Mouse (Mus musculus) kidney, embryonic 14.5 days (tissue): ENCODE results near the gene Aqp6. TPM values are rescaled to one million over a fixed set of nuclear protein-coding genes. Genes with fewer than 3 reads are reported as not detected.

Experiments used
- ATAC-seq: fragments of 200-750 bp; cut with Nextera tagmentation; 2 replicates; pipeline ENCODE4 v1.8.0; 2017; ENCODE audit warnings: moderate number of reproducible peaks, mild to moderate bottlenecking, moderate TSS enrichment, moderate library complexity; ENCODE audit not compliant: low FRiP score, low TSS enrichment
- H3K27ac ChIP-seq: fragments of 300-500 bp; sonication (generic); 2 replicates; pipeline ENCODE4 v1.5.1; 2014; ENCODE audit warnings: low read depth, mild to moderate bottlenecking, low read length, moderate library complexity, mixed read lengths
- H3K27me3 ChIP-seq: fragments of 300-500 bp; sonication (generic); 2 replicates; pipeline ENCODE4 v1.6.1; 2014; ENCODE audit warnings: mild to moderate bottlenecking, low read length; ENCODE audit not compliant: control insufficient read depth, insufficient read depth
- H3K36me3 ChIP-seq: fragments of 300-500 bp; sonication (generic); 2 replicates; pipeline ENCODE4 v1.6.1; 2014; ENCODE audit warnings: low read length, mixed read lengths; ENCODE audit not compliant: control insufficient read depth, insufficient read depth
- H3K4me1 ChIP-seq: fragments of 300-500 bp; sonication (generic); 2 replicates; pipeline ENCODE4 v1.6.1; 2014; ENCODE audit warnings: low read length, mixed read lengths; ENCODE audit not compliant: control insufficient read depth, insufficient read depth
- H3K4me2 ChIP-seq: fragments of 300-500 bp; sonication (generic); replicated peaks from 2 replicates; pipeline ENCODE4 v1.6.1; 2014; ENCODE audit warnings: low read depth, mild to moderate bottlenecking, low read length
- H3K4me3 ChIP-seq: fragments of 300-500 bp; sonication (generic); 2 replicates; pipeline ENCODE4 v1.5.1; 2014; ENCODE audit warnings: mild to moderate bottlenecking, low read length
- H3K9ac ChIP-seq: fragments of 300-500 bp; sonication (generic); 2 replicates; pipeline ENCODE4 v1.6.1; 2014; ENCODE audit warnings: low read depth, mild to moderate bottlenecking, low read length, moderate library complexity
- H3K9me3 ChIP-seq: fragments of 300-500 bp; sonication (generic); 2 replicates; pipeline ENCODE4 v1.6.1; 2016; ENCODE audit warnings: low read length; ENCODE audit not compliant: control insufficient read depth
- WGBS: fragments of 180-500 bp; shearing (Covaris S2); extraction: QIAGEN DNeasy Blood & Tissue Kit; methylation state at CpG from one replicate; pipeline ENCODE4 v1.1.7; 2014; 5-methylcytosine and 5-hydroxymethylcytosine counted together
- polyA plus RNA-seq: library from polyadenylated mRNA; unstranded; fragments of >200 nt; fragmentation: Nextera tagmentation; extraction: Ambion mirVana; gene quantifications from 2 replicates; pipeline ENCODE4 v1.2.1, GENCODE M21; 2014

Aqp6 gene
- polyA plus RNA-seq, 1 experiment from 2014 or later: not detected

DNA sequence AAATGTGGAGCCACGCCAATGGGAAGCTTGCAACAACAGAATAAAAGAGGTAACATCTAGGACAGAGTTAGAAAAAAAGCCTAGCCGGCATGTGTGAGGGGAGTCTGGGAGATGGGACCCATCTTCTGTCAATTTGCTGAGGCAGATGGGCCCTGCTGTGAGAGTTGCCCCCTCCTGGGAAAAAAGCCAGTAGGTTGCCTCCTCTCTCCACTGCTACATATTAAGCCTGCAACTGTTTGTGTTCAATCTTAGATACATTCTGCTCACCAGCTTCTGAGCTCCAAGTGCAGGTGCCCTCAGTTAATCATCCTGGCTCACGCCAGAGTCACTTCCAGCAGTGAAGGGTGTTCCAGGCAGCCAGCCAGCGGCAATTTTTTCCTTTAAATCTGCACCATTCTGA is 18.6 kb downstream of the Aqp6 start:
- 83% methylated on average over 4 of the region's 4 CpGs for WGBS
- H3K27ac ChIP-seq: no peak overlapping the region

DNA sequence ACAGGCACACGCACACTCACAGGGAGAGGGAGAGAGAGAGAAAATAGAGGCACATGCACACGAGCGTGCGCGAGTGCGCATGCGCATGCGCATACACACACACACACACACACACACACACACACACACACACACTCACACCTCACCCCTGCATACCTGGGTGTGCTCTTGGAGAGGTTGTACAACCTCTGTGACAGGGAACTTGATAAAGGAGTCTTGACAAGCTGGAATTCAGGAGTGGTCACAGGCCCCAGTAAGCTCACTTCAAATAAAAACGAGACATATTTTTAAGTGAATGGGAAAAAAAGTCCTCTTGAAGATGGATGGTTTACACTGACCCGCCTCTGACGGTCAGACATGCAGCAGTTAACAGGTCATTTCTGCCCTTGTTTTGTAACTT is 20.9 kb downstream of the Aqp6 start:
- Histone ChIP-seq H3K27me3 (no peaks in the 10 kb centered on the region), H3K36me3 (peaks cover 65% of the 10 kb centered on the region)

More for the DNA sequence above, 18.6 kb downstream of the Aqp6 start:
- no peak overlapping the region for H3K9ac ChIP-seq
- H3K9me3 ChIP-seq: no peaks in the 10 kb centered on the region
- no peak overlapping the region for H3K4me3 ChIP-seq
- H3K27me3 ChIP-seq: no peaks in the 10 kb centered on the region
- peaks cover 43% of the 10 kb centered on the region for H3K36me3 ChIP-seq
- peaks cover 5% of the 10 kb centered on the region; the same call in 1 of the 2 replicates for H3K4me1 ChIP-seq
- H3K4me2 ChIP-seq: no peak overlapping the region
- ATAC-seq: no peak

DNA sequence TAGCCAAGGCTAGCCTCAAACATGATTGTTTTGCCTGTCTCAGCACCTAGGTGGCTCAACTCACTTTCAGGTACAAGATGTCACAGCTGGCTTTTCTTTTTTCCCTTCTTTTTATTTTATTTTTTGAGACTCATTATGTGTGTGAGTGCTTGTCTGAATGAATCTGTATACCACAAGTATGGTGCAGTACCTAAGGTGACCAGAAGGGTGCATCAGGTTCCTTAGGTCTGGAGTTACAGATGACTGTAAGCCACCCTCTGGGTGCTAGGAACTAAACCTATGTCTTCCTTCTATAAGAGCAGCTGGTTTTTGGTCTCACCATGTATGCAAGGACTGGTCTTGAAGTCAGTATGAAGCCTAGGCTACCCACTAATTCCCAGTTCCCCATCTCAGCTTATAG is 30.4 kb downstream of the Aqp6 start:
- H3K27me3 ChIP-seq: no peaks in the 10 kb centered on the region
- H3K9ac ChIP-seq: no peak overlapping the region
- H3K4me3 ChIP-seq: no peak overlapping the region
- no peak for ATAC-seq
- H3K4me2 ChIP-seq: no peak overlapping the region
- no peaks in the 10 kb centered on the region; the same call in 1 of the 2 replicates for H3K9me3 ChIP-seq
- no peaks in the 10 kb centered on the region for H3K4me1 ChIP-seq
- peaks cover 92% of the 10 kb centered on the region for H3K36me3 ChIP-seq
- no peak overlapping the region for H3K27ac ChIP-seq

More for the DNA sequence above, 20.9 kb downstream of the Aqp6 start:
- Histone ChIP-seq H3K9me3 (no peaks in the 10 kb centered on the region), H3K9ac (no peak overlapping the region), H3K27ac (no peak overlapping the region), H3K4me1 (no peaks in the 10 kb centered on the region), H3K4me2 (no peak overlapping the region), H3K4me3 (no peak overlapping the region)
- ATAC-seq: no peak
- WGBS: 85% methylated on average over 9 of the region's 11 CpGs

GRCm38 (mm10) chr15:99634702-99635101 is 33.5 kb downstream of the Aqp6 start:
- Histone ChIP-seq H3K36me3 (peaks cover 93% of the 10 kb centered on the region), H3K27ac (no peak overlapping the region), H3K9me3 (no peaks in the 10 kb centered on the region; the same call in 1 of the 2 replicates), H3K9ac (no peak overlapping the region), H3K4me2 (no peak overlapping the region), H3K4me1 (no peaks in the 10 kb centered on the region), H3K27me3 (no peaks in the 10 kb centered on the region), H3K4me3 (no peak overlapping the region)
- no peak for ATAC-seq
- 89% methylated on average over 7 of the region's 7 CpGs for WGBS

- Histone ChIP-seq H3K9me3 (no peaks in the 10 kb centered on the region), H3K4me3 (no peak overlapping the region), H3K27me3 (no peaks in the 10 kb centered on the region), H3K27ac (no peak overlapping the region), H3K9ac (no peak overlapping the region), H3K4me2 (no peak overlapping the region), H3K4me1 (no peaks in the 10 kb centered on the region), H3K36me3 (peaks cover 76% of the 10 kb centered on the region)
- ATAC-seq: no peak
- WGBS: 92% methylated on average over 12 of the region's 12 CpGs
These were observed 36.4 kb downstream of the Aqp6 start for GRCm38 (mm10) chr15:99637405-99638123.

GRCm38 (mm10) chr15:99638124-99638485 is 36.9 kb downstream of the Aqp6 start:
- WGBS: 90% methylated on average over 5 of the region's 5 CpGs
- H3K4me1 ChIP-seq: no peaks in the 10 kb centered on the region
- no peak overlapping the region for H3K9ac ChIP-seq
- H3K36me3 ChIP-seq: peaks cover 71% of the 10 kb centered on the region
- H3K27ac ChIP-seq: no peak overlapping the region
- ATAC-seq: no peak
- no peaks in the 10 kb centered on the region for H3K27me3 ChIP-seq
- no peaks in the 10 kb centered on the region for H3K9me3 ChIP-seq
- H3K4me2 ChIP-seq: no peak overlapping the region
- H3K4me3 ChIP-seq: no peak overlapping the region

DNA sequence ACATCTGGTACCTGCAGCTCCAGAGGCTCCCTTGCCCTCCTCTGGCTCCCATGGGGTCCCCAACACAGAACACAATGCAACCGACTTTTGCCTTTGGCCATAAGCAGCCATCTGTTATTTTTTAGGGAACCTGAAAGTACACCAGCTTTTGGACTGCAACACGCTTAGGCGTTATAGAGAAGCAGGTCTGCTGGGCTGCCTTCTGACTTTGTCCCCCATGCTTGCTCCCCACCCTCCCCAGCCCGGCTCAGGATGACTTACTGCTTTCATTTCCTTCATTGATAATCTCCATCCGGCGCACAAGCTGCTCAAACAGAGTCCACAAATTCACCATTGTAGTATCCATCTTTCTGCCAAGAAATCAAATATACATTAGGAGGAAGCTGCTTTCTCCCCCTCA is 41.4 kb downstream of the Aqp6 start:
- Histone ChIP-seq H3K9ac (no peak overlapping the region), H3K9me3 (no peaks in the 10 kb centered on the region), H3K27ac (no peak overlapping the region), H3K4me1 (peaks cover 4% of the 10 kb centered on the region; the same call in 1 of the 2 replicates), H3K4me3 (no peak overlapping the region), H3K27me3 (no peaks in the 10 kb centered on the region), H3K36me3 (peaks cover 29% of the 10 kb centered on the region), H3K4me2 (no peak overlapping the region)
- WGBS: 76% methylated on average over 6 of the region's 6 CpGs
- ATAC-seq: no peak

DNA sequence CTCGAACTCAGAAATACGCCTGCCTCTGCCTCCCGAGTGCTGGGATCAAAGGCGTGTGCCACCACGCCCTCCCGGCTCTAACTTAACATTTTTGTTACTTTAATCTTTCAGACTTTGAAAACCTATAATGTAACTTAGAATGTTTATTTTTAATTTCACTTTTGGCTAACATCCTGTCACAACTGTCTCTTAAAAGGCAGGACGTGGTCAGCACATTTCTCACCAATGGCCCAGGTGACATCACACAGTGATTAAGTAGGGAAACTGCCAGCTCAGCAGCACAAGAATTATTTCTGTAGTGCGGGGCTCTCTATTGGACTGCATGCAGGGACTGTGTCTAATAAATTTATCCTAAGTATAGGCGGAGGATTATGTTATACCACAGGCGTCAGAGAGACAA is 42.6 kb downstream of the Aqp6 start:
- Histone ChIP-seq H3K27me3 (no peaks in the 10 kb centered on the region), H3K9ac (no peak overlapping the region), H3K27ac (no peak overlapping the region), H3K9me3 (no peaks in the 10 kb centered on the region), H3K4me1 (peaks cover 10% of the 10 kb centered on the region), H3K4me2 (no peak overlapping the region), H3K36me3 (peaks cover 20% of the 10 kb centered on the region), H3K4me3 (no peak overlapping the region)
- no peak for ATAC-seq
- WGBS: 77% methylated on average over 10 of the region's 10 CpGs

DNA sequence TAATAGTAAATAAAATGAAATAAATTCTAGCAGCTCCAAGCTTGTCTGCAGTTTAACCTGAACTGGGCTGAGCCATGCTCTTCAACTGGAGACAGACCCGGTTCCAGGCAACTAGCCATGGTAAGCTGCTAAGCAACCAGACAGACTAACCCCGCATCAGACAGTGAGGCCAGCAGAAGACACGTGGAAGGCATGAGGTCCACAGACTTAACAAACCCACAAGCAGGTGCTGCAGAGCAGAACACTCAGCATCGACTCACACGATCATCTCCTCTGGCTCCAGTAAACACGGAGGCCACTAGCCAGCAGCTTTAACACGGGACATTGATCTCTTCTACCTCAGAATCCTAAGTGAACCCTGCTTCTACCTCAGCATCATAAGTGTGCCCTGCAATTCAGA is 43.6 kb downstream of the Aqp6 start:
- H3K27me3 ChIP-seq: no peaks in the 10 kb centered on the region
- no peak overlapping the region for H3K27ac ChIP-seq
- peaks cover 19% of the 10 kb centered on the region for H3K4me1 ChIP-seq
- no peaks in the 10 kb centered on the region for H3K9me3 ChIP-seq
- H3K4me3 ChIP-seq: no peak overlapping the region
- WGBS: 48% methylated on average over 7 of the region's 7 CpGs
- peaks cover 11% of the 10 kb centered on the region for H3K36me3 ChIP-seq
- ATAC-seq: no peak
- H3K4me2 ChIP-seq: no peak overlapping the region
- no peak overlapping the region for H3K9ac ChIP-seq
